Mouse (Mus musculus) stomach, postnatal 0 days (tissue): Measurements from ENCODE around the gene Sapcd1.

Experiments
- CTCF ChIP-seq: IDR thresholded peaks from 2 replicates; pipeline ENCODE4 v1.5.1; 2016; ENCODE audit warnings: antibody characterized with exemption, low read depth, mild to moderate bottlenecking, moderate library complexity
- EP300 ChIP-seq: optimal IDR thresholded peaks from 2 replicates; pipeline ENCODE3; 2016; ENCODE audit warnings: antibody characterized with exemption

DNA sequence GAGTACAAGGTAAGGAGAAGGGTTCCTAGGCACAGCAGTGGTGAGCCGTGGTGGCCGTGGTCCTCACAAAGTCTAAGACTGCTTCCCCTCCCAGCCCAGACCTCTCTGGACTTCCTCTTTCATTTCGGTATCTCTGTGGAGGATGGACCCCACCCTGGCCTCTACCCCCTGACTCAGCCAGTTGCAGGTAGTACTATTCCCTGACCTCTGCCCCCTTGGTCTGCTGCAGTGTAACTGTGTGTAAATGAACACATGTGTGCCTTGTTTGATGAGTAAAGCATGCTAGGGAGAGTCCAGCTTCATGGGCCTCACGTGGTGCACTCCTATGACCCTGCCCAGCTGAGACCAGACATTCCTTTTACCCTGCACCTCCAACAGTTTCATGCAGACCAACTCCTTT lies 4.1 kb downstream of the Sapcd1 start:
- TF ChIP-seq CTCF = no peak
- no peak for TF ChIP-seq EP300
